Mouse (Mus musculus): ENCODE results near the gene Supt20.
A peak's percentile ranks its signal among the peaks of the same experiment; 100 is the strongest.

Supt20 gene

DNA sequence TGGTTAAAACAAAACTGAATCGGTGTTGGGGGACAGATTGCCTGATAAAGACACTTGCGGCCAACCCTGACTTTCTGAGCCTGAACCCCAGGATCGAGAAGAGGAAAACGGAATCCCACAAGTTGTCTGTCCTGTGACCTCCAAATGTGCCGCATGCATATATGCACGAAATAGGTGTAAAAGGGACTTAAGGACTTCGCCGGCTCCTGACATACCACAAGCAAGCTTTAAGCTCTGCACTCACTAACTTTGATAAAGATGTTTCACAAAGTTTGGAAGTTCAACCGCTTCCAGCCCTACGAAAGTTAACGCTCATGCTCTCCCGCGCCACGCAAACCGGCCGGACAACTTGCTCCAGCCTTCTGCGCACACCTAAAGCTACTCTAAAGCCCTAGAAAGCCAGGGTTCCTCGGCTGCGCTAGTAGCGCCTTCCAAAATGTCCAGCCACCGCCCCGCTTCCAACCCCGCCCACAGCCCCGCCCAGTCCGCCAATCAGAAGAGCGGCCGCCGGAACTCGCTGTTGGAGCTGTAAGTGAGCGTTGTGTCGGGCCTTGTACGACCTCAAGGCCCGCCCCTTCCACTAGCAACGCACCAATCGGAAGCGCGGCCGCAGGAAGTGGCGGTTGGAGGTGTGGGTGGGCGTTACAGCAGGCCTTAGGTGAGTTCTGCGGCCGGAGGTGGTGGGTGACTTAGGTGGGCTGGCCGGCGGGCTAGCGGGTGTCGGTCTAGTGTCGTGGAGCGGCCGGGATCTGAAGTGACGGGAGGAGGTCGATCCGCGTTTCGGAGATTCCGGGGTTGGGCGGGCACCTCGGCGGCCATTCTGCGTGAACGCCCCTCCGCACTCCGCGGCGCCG lies at the start of gene Supt20:
TSS of gene Supt20 (plus strand) at position 606 of the 854 bp plus-strand sequence.
- DNase-seq (ENCODE audit: low spot score in 2 of 2): peak; percentile 87 to 93

GRCm38 (mm10) chr3:54642851-54643250 lies 49.8 kb upstream of the Supt20 start:
- no peak for DNase-seq (ENCODE audit: low spot score in 2 of 2)

DNA sequence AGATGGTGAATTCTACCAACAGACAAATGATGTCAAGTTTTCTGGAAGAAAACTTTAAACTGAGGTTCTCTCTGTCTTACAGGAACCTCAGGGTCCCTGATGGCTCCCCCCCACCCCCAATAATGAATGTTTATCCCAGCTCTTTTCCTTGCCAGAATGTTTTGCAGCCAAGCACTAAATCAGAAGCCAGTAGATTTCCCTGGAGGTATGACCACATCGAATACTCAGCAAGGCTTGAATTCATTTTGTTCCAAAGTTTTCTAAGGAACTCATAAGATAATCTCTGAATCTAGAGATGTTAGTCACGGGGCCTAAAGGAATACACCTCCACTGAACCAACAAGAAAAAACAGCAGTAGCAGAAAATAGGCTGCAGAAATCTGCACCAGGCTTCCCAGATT lies 45.0 kb upstream of the Supt20 start:
- DNase-seq (ENCODE audit: low spot score in 2 of 2): no peak

- no peak for DNase-seq (ENCODE audit: low spot score in 2 of 2)
Measured at GRCm38 (mm10) chr3:54651576-54651975, 41.0 kb upstream of the Supt20 start.

DNA sequence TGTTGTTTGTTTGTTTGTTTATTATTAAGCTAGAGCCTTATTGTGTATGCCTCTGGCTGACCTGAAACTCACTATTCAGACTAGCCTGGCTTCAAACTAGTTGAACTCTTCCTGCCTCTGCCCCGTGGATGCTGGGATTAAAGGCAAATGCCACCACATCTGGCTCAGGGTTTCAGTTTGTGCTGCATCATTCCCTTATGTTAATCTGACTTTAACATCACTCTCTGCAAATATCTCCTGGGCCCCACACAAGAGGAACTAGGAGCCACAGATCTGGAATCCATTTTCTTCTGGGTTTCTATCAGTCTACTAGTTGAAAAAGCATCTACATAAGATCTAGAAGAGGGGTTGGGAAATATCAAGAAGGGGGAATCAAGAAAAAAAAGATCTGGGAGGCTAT lies 38.4 kb upstream of the Supt20 start:
- no peak for DNase-seq (ENCODE audit: low spot score in 2 of 2)

DNA sequence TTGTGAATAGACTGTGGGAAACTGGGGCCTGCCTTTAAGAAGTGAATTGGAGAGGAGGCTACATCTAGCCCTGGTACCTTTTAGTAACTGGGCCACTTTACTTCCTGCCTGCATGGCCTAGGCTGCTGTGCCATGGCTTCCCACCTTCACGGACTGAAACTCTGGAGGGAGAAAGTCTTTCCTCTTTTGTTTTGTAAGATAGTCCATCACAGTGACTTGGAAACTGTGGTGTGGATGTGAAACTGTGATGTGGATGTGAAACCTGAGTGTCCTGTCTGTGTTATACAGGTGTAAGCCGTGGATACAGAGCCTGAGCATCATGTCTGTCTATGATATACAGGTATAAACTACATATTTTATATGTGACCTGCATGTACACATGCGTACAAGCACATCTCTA lies 35.5 kb upstream of the Supt20 start:
- no peak for DNase-seq (ENCODE audit: low spot score in 2 of 2)

GRCm38 (mm10) chr3:54657888-54658626 lies 34.5 kb upstream of the Supt20 start:
- no peak for DNase-seq (ENCODE audit: low spot score in 2 of 2)

DNA sequence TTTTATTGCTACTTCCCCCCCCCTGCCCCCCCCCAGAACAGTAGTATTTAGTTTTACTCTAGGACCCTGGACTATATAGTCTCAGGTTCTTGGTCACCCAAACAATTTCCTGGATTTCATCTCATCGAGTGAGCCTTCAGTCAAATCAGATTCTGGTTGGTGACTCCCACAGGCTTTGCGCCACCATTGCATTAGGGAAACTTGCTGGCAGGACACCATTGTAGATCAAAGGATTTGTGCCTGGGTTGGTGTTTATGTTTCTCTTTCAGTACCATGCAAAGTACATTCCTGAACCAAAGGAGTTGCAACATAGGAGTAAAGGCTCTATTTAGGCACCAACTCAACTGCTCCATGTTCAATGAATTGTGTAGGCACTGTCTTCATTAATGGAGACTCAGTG lies 32.9 kb upstream of the Supt20 start:
- no peak for DNase-seq (ENCODE audit: low spot score in 2 of 2)

- DNase-seq (ENCODE audit: low spot score in 2 of 2): no peak
Measured at GRCm38 (mm10) chr3:54662411-54662810, 30.2 kb upstream of the Supt20 start.

GRCm38 (mm10) chr3:54668141-54668540 lies 24.5 kb upstream of the Supt20 start:
- DNase-seq (ENCODE audit: low spot score in 2 of 2): no peak

GRCm38 (mm10) chr3:54668722-54669121 lies 23.9 kb upstream of the Supt20 start:
- DNase-seq (ENCODE audit: low spot score in 2 of 2): no peak

DNA sequence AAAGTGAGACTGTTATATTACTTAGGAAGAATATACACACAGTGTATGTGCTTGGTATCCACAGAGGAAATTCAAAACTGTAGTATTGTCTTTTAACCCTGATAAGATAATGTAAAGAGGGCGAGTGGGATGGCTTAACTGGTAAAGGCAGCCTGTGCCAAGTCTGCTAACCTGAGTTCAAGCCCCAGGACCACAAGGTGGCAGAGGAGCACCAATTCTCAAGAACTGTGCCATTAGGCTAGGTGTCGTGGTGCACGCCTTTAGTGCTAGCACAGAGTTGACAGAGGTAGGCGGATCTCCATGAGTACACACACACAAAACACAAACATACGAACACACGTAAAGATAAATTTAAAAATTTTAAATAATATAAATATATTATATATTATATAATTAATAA lies 23.0 kb upstream of the Supt20 start:
- DNase-seq (ENCODE audit: low spot score in 2 of 2): no peak

DNA sequence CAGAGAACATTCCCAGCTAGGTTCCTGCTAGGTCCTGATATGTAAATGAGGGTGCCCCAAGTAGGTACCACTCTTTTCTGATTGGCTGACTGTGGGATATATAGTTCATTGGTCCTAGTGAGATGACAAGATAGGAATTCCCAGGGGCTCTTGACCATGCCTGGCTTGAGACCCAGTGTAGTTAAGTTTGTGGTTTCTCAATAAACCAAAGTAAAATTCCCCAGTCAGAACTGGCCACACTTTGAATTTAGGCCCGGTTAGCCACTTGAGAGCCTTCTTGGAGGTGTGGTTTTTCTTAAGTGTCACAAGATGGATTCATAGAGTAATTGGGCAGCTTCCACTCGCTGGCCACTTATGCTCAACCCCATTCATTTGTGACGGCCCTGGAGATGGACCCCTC lies 20.5 kb upstream of the Supt20 start:
- DNase-seq (ENCODE audit: low spot score in 2 of 2): no peak

- peak in 1 of 2 experiments; percentile 72 for DNase-seq (ENCODE audit: low spot score in 2 of 2)
Measured at GRCm38 (mm10) chr3:54672557-54673529, 19.8 kb upstream of the Supt20 start.

DNA sequence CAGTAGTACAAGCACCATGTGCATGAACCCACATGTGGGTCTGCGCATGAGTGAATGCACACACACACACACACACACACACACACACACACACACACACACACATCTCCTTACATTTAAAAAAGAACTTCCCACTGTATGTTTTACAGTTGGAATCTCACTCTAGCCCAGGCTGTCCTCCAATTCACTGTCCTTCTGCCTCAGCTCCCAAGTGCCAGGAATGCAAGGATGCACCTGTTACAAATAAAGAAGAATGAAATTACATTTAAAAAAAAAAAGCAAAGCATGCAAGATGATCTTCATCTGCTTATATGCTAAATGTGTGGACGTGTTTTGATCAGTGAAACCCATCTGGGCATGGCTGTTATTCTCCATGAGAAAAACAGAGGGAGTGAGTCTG lies 15.8 kb upstream of the Supt20 start:
- DNase-seq (ENCODE audit: low spot score in 2 of 2): no peak

- no peak for DNase-seq (ENCODE audit: low spot score in 2 of 2)
Measured at GRCm38 (mm10) chr3:54681310-54682204, 11.1 kb upstream of the Supt20 start.

DNA sequence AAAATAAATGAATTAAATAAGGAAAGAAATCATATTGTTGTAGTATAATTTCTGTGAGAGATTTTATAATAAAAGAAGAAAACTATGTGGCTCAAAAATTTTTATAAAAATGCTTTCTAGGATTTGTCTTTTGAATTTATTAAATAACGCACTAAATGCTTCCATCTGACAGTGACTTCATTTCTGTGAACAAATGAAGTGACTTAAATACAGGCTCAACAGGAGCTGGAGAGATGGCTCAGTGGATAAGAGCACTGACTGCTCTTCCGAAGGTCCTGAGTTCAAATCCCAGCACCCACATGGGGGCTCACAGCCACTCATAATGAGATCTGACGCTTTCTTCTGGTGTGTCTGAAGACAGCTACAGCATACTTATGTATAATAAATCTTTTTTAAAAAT lies 7.4 kb upstream of the Supt20 start:
- DNase-seq (ENCODE audit: low spot score in 2 of 2): no peak

DNA sequence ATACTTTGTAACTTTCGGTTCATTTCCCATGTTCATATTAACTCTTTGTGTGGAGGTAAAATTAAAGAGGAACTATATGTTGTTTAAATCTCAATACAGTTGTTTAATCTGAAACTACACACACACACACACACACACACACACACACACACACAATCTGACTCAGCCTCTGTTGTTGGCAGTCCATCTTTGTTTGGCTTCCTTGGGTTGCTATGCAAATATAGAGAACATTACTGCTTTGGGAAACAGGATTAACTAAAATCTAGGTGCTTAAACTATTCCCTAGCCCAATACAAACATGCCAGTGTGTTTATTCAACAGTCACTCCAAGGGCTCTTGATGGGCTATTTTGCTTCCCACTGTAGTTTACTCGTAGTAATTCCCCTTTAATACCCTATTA lies 5.4 kb upstream of the Supt20 start:
- no peak for DNase-seq (ENCODE audit: low spot score in 2 of 2)

GRCm38 (mm10) chr3:54689091-54689490 lies 3.5 kb upstream of the Supt20 start:
- DNase-seq (ENCODE audit: low spot score in 2 of 2): no peak

DNA sequence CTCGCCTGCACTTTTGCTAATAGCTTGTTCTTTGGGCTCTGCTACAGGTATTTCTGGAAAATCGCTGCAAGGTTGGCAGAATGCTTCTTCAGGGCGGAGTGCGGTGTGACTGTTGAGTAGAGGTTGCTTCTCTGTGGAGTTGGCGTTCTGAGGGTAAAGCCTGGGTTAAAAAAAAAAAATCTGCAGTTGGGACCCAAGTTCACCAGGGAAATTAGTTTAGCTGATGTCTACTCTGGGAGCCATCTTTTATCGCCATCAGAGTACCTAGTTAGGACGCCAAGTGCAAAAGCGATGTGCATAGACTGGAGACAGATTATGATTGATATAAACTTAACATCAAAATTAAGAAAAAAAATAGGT lies 429 bp downstream of the Supt20 start:
- no peak for DNase-seq (ENCODE audit: low spot score in 2 of 2)

GRCm38 (mm10) chr3:54699759-54700301 lies 7.2 kb downstream of the Supt20 start:
- DNase-seq (ENCODE audit: low spot score in 2 of 2): no peak
